ENCODE assay signal across 13 mouse cellular contexts in genomic region chr19:30942369-30942992, GRCm38 (mm10).
A peak's percentile ranks its signal among the peaks of the same experiment; 100 is the strongest.
DNase-seq lines count a peak whose midpoint lies in the region; ATAC-seq and TF ChIP-seq lines count a peak whose summit lies in the region.
"Had no signal": no experiment of that assay in that cellular context is flagged by ENCODE, and none has a peak within 500 bp of the region (broad histone marks: within the 10 kb centered on the region; RNA-seq: fewer than 3 reads in every experiment).

No protein-coding gene starts in this region.

- no peak for ATAC-seq in embryonic facial prominence, embryonic 14.5 days (ENCODE audit: low read depth)
- 0 out of 2 replicates have a peak, but pooled peaks have one; percentile 21 for ATAC-seq in liver, embryonic 14.5 days (ENCODE audit: insufficient read depth)
- ATAC-seq: hindbrain, embryonic 16.5 days had no signal

- H3K27me3 ChIP-seq in embryonic facial prominence, embryonic 14.5 days (replicated peaks; ENCODE audit: control insufficient read depth, insufficient read depth, low read length) = no peaks in the 10 kb centered on the region
- no peaks in the 10 kb centered on the region for H3K27me3 ChIP-seq in embryonic facial prominence, embryonic 10.5 days (replicated peaks; ENCODE audit: low read depth, poor library complexity, severe bottlenecking)
- no peaks in the 10 kb centered on the region for H3K27me3 ChIP-seq in liver, embryonic 14.5 days (ENCODE audit: control insufficient read depth, insufficient read depth, low read length)
- H3K27me3 ChIP-seq: liver, embryonic 15.5 days had no signal

- H3K9me3 ChIP-seq in embryonic facial prominence, embryonic 14.5 days (ENCODE audit: control insufficient read depth, low read length) = no peaks in the 10 kb centered on the region
- no peaks in the 10 kb centered on the region for H3K9me3 ChIP-seq in embryonic facial prominence, embryonic 10.5 days
- H3K9me3 ChIP-seq in liver, embryonic 14.5 days (ENCODE audit: control insufficient read depth, low read length) = no peaks in the 10 kb centered on the region
- H3K9me3 ChIP-seq: liver, embryonic 15.5 days had no signal

- TF ChIP-seq EP300 in liver, embryonic 14.5 days (IDR thresholded peaks at IDR 0.05; ENCODE audit: low read depth) = 0 out of 2 replicates have a peak, but pooled peaks have one; percentile 16

- no peak overlapping the region for H3K4me2 ChIP-seq in embryonic facial prominence, embryonic 14.5 days (ENCODE audit: low read depth, low read length)
- H3K4me2 ChIP-seq in liver, embryonic 14.5 days (ENCODE audit: low read depth) = no peak overlapping the region
- H3K4me2 ChIP-seq: liver, embryonic 15.5 days had no signal

- no peak overlapping the region for H3K4me3 ChIP-seq in embryonic facial prominence, embryonic 14.5 days (ENCODE audit: low read depth, low read length)
- H3K4me3 ChIP-seq in embryonic facial prominence, embryonic 10.5 days = no peak overlapping the region
- no peak overlapping the region for H3K4me3 ChIP-seq in liver, embryonic 14.5 days (ENCODE audit: insufficient read depth in 1 of 2, low read depth in 2 of 2, low read length in 2 of 2)
- H3K4me3 ChIP-seq in gastrocnemius, adult 2 months = no peak overlapping the region
- H3K4me3 ChIP-seq: left cerebral cortex, adult 2 months; liver, embryonic 15.5 days; myocyte had no signal

- 43% methylated on average over 5 of the region's 5 CpGs for WGBS in embryonic facial prominence, embryonic 14.5 days
- 59% methylated on average over 5 of the region's 5 CpGs for WGBS in embryonic facial prominence, embryonic 10.5 days
- WGBS in liver, embryonic 14.5 days (ENCODE audit: insufficient replicate concordance) = 3% methylated on average over 5 of the region's 5 CpGs

- intact Hi-C loops in gastrocnemius, adult 2 months (cut with DNase I) = no loop called here

- H3K27ac ChIP-seq in embryonic facial prominence, embryonic 14.5 days (replicated peaks; ENCODE audit: low read depth, low read length) = no peak overlapping the region
- no peak overlapping the region for H3K27ac ChIP-seq in embryonic facial prominence, embryonic 10.5 days (replicated peaks)
- no peak overlapping the region for H3K27ac ChIP-seq in liver, embryonic 14.5 days
- H3K27ac ChIP-seq in gastrocnemius, adult 2 months = no peak overlapping the region
- H3K27ac ChIP-seq: left cerebral cortex, adult 2 months; liver, embryonic 15.5 days had no signal

- peak; percentile 30 for DNase-seq in embryonic facial prominence, embryonic 14.5 days (ENCODE audit: low spot score)
- DNase-seq in embryonic facial prominence, embryonic 10.5 days (ENCODE audit: low spot score) = no peak
- DNase-seq in kidney, postnatal 36 days = peak; percentile 2 to 7
- DNase-seq in kidney, adult 9 months = no peak
- peak; percentile 27 for DNase-seq in Muller cell, postnatal 12 days (ENCODE audit: inconsistent ontology term)
- peak in 1 of 3 experiments; percentile 5 for DNase-seq in liver, embryonic 14.5 days (ENCODE audit: low read depth in 3 of 3, low spot score in 3 of 3)
- DNase-seq in thymus, postnatal 14 days = no peak
- DNase-seq in gastrocnemius, adult 2 months = no peak
- DNase-seq: thymus, postnatal 4 days had no signal

- H3K36me3 ChIP-seq in embryonic facial prominence, embryonic 14.5 days (ENCODE audit: control insufficient read depth, insufficient read depth, low read length) = no peaks in the 10 kb centered on the region
- H3K36me3 ChIP-seq in embryonic facial prominence, embryonic 10.5 days (replicated peaks) = no peaks in the 10 kb centered on the region
- H3K36me3 ChIP-seq in liver, embryonic 14.5 days (replicated peaks; ENCODE audit: control insufficient read depth, insufficient read depth, low read depth) = no peaks in the 10 kb centered on the region
- H3K36me3 ChIP-seq: liver, embryonic 15.5 days had no signal

- H3K9ac ChIP-seq in embryonic facial prominence, embryonic 14.5 days (ENCODE audit: low read depth, low read length) = no peak overlapping the region
- no peak overlapping the region for H3K9ac ChIP-seq in liver, embryonic 14.5 days (replicated peaks)
- H3K9ac ChIP-seq: liver, embryonic 15.5 days had no signal

- H3K4me1 ChIP-seq in embryonic facial prominence, embryonic 14.5 days (ENCODE audit: control insufficient read depth, insufficient read depth, low read length) = no peaks in the 10 kb centered on the region
- H3K4me1 ChIP-seq in embryonic facial prominence, embryonic 10.5 days = peaks cover 7% of the 10 kb centered on the region; the same call in 1 of the 2 replicates
- H3K4me1 ChIP-seq in liver, embryonic 14.5 days (replicated peaks; ENCODE audit: control insufficient read depth in 2 of 2, insufficient read depth in 2 of 2, low read length in 1 of 2) = peaks cover 3 to 9% of the 10 kb centered on the region in 2 experiments; a peak in 2 of 4 replicates
- H3K4me1 ChIP-seq: liver, embryonic 15.5 days had no signal

- no peak for TF ChIP-seq CTCF in liver, embryonic 14.5 days (IDR thresholded peaks at IDR 0.05; ENCODE audit: low read depth)
- TF ChIP-seq CTCF in gastrocnemius, adult 2 months (IDR thresholded peaks at IDR 0.05) = no peak

Comparison
In these comparisons a context has a peak if more than half of its experiments do, and no peak if none do; other contexts are left out.
1. DNase-seq: peak in embryonic facial prominence, embryonic 14.5 days (single experiment), kidney, postnatal 36 days (2 of 2) and Muller cell, postnatal 12 days (single experiment); none in embryonic facial prominence, embryonic 10.5 days (single experiment), kidney, adult 9 months (single experiment), thymus, postnatal 14 days (single experiment) and gastrocnemius, adult 2 months (single experiment).